Mouse (Mus musculus): ENCODE results near the gene Fkbp8. TPM values are rescaled to one million over a fixed set of nuclear protein-coding genes. Genes with fewer than 3 reads are reported as not detected.

The Fkbp8 gene
- total RNA-seq (2021) = 100 to 1,000 TPM; 116 to 135 TPM
- 179 and 201 TPM in 2 replicates for polyA plus RNA-seq (2012; rRNA removed)
- long read RNA-seq, transcript Fkbp8-204 (9 exons, 1,799 nt) = minor isoform, 28 of 217 reads
- long read RNA-seq, transcript Fkbp8-202 (9 exons, 1,720 nt) = minor isoform, 34 of 217 reads
- long read RNA-seq, transcript Fkbp8-201 (9 exons, 1,698 nt) = major isoform, 108 of 217 reads
- long read RNA-seq, partial matches to known transcripts = 18 of 217 reads
- long read RNA-seq, other reads (novel, unspliced or antisense) = 29 of 217 reads

DNA sequence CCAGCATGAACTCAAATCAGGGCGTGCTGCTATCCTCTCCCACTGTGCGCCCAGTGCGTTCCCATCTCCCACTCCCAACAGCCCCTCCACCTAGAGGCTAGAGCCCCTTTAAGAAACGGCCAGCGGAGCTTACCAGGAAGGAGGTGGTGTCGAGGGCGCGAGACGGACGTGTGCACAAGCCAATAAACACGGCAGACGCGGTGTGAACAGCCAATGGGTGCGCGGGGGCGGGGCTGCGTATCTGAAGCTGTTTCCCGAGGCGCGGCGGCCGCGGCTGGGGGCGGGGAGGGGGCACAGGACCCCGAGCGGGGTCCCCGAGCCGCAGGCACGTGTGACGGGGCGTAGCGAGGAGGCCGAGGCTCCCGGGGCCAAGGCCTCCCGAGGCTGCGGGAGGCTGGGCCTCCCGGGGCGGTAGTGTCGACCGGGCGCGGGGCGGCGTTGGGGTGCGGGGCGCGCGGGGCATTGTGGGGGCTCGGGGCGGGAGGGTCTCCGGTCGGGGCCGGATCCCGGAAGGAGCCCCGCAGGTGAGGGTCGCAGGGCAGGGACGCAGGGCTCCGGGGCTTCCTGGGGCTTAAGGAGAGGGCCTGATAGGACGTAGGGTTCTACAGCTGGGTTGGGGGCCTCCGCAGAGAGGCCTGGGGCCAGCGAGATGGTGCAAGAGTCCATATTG lies at the start of gene Fkbp8, which contains the start of gene Kxd1:
Gene Fkbp8, plus strand, starts transcription at position 213 of the 670 bp plus-strand sequence.
Gene Kxd1, minus strand, starts transcription at position 445 of the 670 bp plus-strand sequence.
- no peaks in the 10 kb centered on the region for H3K36me3 ChIP-seq (ENCODE audit: control insufficient read depth, insufficient read depth, low read length)
- whole genome bisulfite sequencing = under 1% methylated on average over 61 of the region's 61 CpGs
- H3K4me1 ChIP-seq (ENCODE audit: control insufficient read depth, insufficient read depth, low read length) = peaks cover 4% of the 10 kb centered on the region
- peaks cover 1% of the 10 kb centered on the region; the same call in 1 of the 2 replicates for H3K79me2 ChIP-seq (replicated peaks; ENCODE audit: control insufficient read depth, insufficient read depth, low read length)
- TF ChIP-seq CTCF (IDR thresholded peaks at IDR 0.05) = peak; percentile 30
- 0 out of 2 replicates have a peak, but pooled peaks have one; percentile 26 for TF ChIP-seq EP300 (IDR thresholded peaks at IDR 0.05; ENCODE audit: insufficient read depth, low read depth, low read length)
- TF ChIP-seq POLR2A (IDR thresholded peaks at IDR 0.05; ENCODE audit: insufficient read depth, low read depth, low read length) = peak; percentile 76
- DNase-seq = peak; percentile 98 to 100
- peak within 1 kb of the TSS; percentile 96 for H3K27ac ChIP-seq
- intact Hi-C loops (cut with DNase I) = loop anchor here (10.0 kb wide), 1 partner anchor 247 kb away; the partner anchor contains the start of gene Pik3r2
- no peaks in the 10 kb centered on the region for H3K27me3 ChIP-seq (ENCODE audit: control insufficient read depth, insufficient read depth, low read length)
- H3K9ac ChIP-seq (ENCODE audit: low read depth, low read length) = peak within 1 kb of the TSS; percentile 94
- H3K4me3 ChIP-seq = peak within 1 kb of the TSS; percentile 97

- Histone ChIP-seq H3K4me3 (no peak overlapping the region), H3K36me3 (ENCODE audit: control insufficient read depth, insufficient read depth, low read length) (no peaks in the 10 kb centered on the region), H3K79me2 (replicated peaks; ENCODE audit: control insufficient read depth, insufficient read depth, low read length) (no peaks in the 10 kb centered on the region), H3K4me1 (ENCODE audit: control insufficient read depth, insufficient read depth, low read length) (no peaks in the 10 kb centered on the region), H3K9ac (ENCODE audit: low read depth, low read length) (no peak overlapping the region), H3K27me3 (ENCODE audit: control insufficient read depth, insufficient read depth, low read length) (no peaks in the 10 kb centered on the region), H3K27ac (no peak overlapping the region)
- 71% methylated on average over 3 of the region's 3 CpGs for WGBS
- intact Hi-C loops (cut with DNase I) = no loop called here
- no peak for DNase-seq
- TF ChIP-seq CTCF (IDR thresholded peaks at IDR 0.05) = no peak
- no peak for TF ChIP-seq EP300 (IDR thresholded peaks at IDR 0.05; ENCODE audit: insufficient read depth, low read depth, low read length)
- no peak for TF ChIP-seq POLR2A (IDR thresholded peaks at IDR 0.05; ENCODE audit: insufficient read depth, low read depth, low read length)
These were observed 45.6 kb upstream of the Fkbp8 start for GRCm38 (mm10) chr8:70481908-70482307.

- WGBS = 62% methylated on average over 2 of the region's 2 CpGs
- H3K4me1 ChIP-seq (ENCODE audit: control insufficient read depth, insufficient read depth, low read length) = 0 out of 2 replicates have a peak, but pooled peaks cover 1% of the 10 kb centered on the region
- no peaks in the 10 kb centered on the region for H3K36me3 ChIP-seq (ENCODE audit: control insufficient read depth, insufficient read depth, low read length)
- no peak overlapping the region for H3K27ac ChIP-seq
- TF ChIP-seq POLR2A (IDR thresholded peaks at IDR 0.05; ENCODE audit: insufficient read depth, low read depth, low read length) (no peak), EP300 (IDR thresholded peaks at IDR 0.05; ENCODE audit: insufficient read depth, low read depth, low read length) (no peak)
- H3K79me2 ChIP-seq (replicated peaks; ENCODE audit: control insufficient read depth, insufficient read depth, low read length) = no peaks in the 10 kb centered on the region
- peaks cover 5% of the 10 kb centered on the region for H3K27me3 ChIP-seq (ENCODE audit: control insufficient read depth, insufficient read depth, low read length)
- intact Hi-C loops (cut with DNase I) = no loop called here
- no peak for DNase-seq
- H3K4me3 ChIP-seq = no peak overlapping the region
- no peak overlapping the region for H3K9ac ChIP-seq (ENCODE audit: low read depth, low read length)
These were observed 44.6 kb upstream of the Fkbp8 start for GRCm38 (mm10) chr8:70482943-70483342.

DNA sequence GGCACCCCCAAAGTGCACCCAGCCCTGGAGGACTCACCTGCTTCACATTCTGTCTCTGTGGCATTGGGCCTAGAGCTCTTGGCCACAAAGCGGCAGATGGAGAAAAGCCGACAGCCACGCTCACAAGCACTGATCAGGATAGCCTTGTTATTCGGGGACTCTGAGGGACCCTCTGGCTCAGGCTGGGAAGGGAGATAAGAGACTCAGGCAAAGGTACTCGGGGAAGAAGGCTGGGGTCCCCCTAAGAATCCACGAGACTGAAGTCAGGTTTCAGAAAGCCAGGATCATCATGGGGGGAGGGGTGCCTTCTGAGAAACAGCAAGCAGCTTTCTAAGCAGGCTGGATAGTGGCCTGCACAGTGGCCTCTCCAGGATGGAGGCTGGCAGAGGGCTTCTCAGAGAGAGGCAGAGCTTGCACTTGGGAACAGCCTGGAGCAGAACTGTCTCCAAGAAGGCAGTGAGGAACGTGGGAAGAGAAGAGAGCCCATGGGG lies 41.3 kb upstream of the Fkbp8 start:
- H3K27me3 ChIP-seq (ENCODE audit: control insufficient read depth, insufficient read depth, low read length) = peaks cover 17% of the 10 kb centered on the region
- no peaks in the 10 kb centered on the region for H3K36me3 ChIP-seq (ENCODE audit: control insufficient read depth, insufficient read depth, low read length)
- no peak for TF ChIP-seq EP300 (IDR thresholded peaks at IDR 0.05; ENCODE audit: insufficient read depth, low read depth, low read length)
- TF ChIP-seq CTCF (IDR thresholded peaks at IDR 0.05) = no peak
- TF ChIP-seq POLR2A (IDR thresholded peaks at IDR 0.05; ENCODE audit: insufficient read depth, low read depth, low read length) = no peak
- H3K9ac ChIP-seq (ENCODE audit: low read depth, low read length) = no peak overlapping the region
- DNase-seq = no peak
- 53% methylated on average over 7 of the region's 7 CpGs for WGBS
- intact Hi-C loops (cut with DNase I) = no loop called here
- no peak overlapping the region for H3K27ac ChIP-seq
- H3K4me1 ChIP-seq (ENCODE audit: control insufficient read depth, insufficient read depth, low read length) = peaks cover 6% of the 10 kb centered on the region
- no peak overlapping the region for H3K4me3 ChIP-seq
- H3K79me2 ChIP-seq (replicated peaks; ENCODE audit: control insufficient read depth, insufficient read depth, low read length) = no peaks in the 10 kb centered on the region

GRCm38 (mm10) chr8:70486941-70487520 lies 40.5 kb upstream of the Fkbp8 start, which contains the start of gene Tmem59l:
Tmem59l (minus strand) TSS chr8:70487358.
- Histone ChIP-seq H3K27ac (no peak within 1 kb of the TSS), H3K4me1 (ENCODE audit: control insufficient read depth, insufficient read depth, low read length) (peaks cover 6% of the 10 kb centered on the region), H3K36me3 (ENCODE audit: control insufficient read depth, insufficient read depth, low read length) (no peaks in the 10 kb centered on the region), H3K9ac (ENCODE audit: low read depth, low read length) (no peak within 1 kb of the TSS), H3K4me3 (peak within 1 kb of the TSS; percentile 47), H3K27me3 (ENCODE audit: control insufficient read depth, insufficient read depth, low read length) (peaks cover 17% of the 10 kb centered on the region), H3K79me2 (replicated peaks; ENCODE audit: control insufficient read depth, insufficient read depth, low read length) (no peaks in the 10 kb centered on the region)
- TF ChIP-seq EP300 (IDR thresholded peaks at IDR 0.05; ENCODE audit: insufficient read depth, low read depth, low read length) = no peak
- TF ChIP-seq POLR2A (IDR thresholded peaks at IDR 0.05; ENCODE audit: insufficient read depth, low read depth, low read length) = no peak
- TF ChIP-seq CTCF (IDR thresholded peaks at IDR 0.05) = no peak
- WGBS = 6% methylated on average over 33 of the region's 33 CpGs
- intact Hi-C loops (cut with DNase I) = no loop called here
- DNase-seq = no peak
